In the genomic region with DNA sequence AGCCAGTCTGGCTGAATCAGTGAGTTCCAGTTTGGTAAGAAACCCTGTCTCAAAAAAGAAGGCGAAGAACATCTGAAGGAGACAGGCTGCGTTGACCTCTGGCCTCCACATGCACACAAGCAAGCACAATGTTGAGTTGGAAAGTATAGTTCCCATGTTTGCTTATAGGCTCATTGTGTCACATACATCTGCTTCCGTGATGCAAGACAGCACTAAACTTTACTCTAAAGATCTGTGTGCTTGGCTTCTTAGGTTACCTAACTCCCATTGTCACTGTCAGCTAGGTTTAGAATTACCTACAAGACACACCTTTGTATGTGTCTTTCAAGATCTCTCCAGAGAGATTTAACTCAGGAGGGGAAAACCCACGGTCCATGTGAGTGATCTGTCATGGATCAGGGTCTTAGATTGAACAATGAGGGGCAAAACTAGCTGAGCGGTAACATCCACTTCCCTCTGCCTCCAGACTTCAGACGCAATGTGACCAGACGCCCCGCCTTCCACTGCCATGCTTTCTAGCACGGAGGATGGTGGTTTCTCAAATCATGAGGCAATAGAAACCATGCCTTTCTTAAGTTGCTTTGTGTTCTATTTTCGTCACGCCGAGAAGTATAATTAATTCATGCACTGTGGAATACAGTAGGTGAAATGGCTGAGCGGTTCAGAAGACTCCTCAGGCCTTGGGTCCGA, we compare ENCODE assay signal across 14 mouse cellular contexts.
A peak's percentile ranks its signal among the peaks of the same experiment; 100 is the strongest.
DNase-seq lines count a peak whose midpoint lies in the region; ATAC-seq lines count a peak whose summit lies in the region.
"Had no signal": no experiment of that assay in that cellular context is flagged by ENCODE, and none has a peak within 500 bp of the region (broad histone marks: within the 10 kb centered on the region; RNA-seq: fewer than 3 reads in every experiment).

No protein-coding gene starts in this region.

- no peak overlapping the region for H3K4me2 ChIP-seq in stomach, embryonic 15.5 days
- H3K4me2 ChIP-seq: lung, embryonic 14.5 days had no signal

- no peaks in the 10 kb centered on the region for H3K4me1 ChIP-seq in heart, embryonic 10.5 days
- no peaks in the 10 kb centered on the region for H3K4me1 ChIP-seq in stomach, embryonic 15.5 days

- H3K27me3 ChIP-seq in heart, embryonic 10.5 days (ENCODE audit: insufficient read depth, poor library complexity, severe bottlenecking) = no peaks in the 10 kb centered on the region
- no peaks in the 10 kb centered on the region for H3K27me3 ChIP-seq in stomach, embryonic 15.5 days (replicated peaks)

- H3K9me3 ChIP-seq in heart, embryonic 10.5 days = no peaks in the 10 kb centered on the region
- H3K9me3 ChIP-seq in stomach, embryonic 15.5 days = no peaks in the 10 kb centered on the region

- H3K9ac ChIP-seq in stomach, embryonic 15.5 days = no peak overlapping the region
- H3K9ac ChIP-seq: lung, embryonic 14.5 days had no signal

- no peak overlapping the region for H3K27ac ChIP-seq in heart, embryonic 10.5 days
- H3K27ac ChIP-seq in stomach, embryonic 15.5 days = peak overlapping the region; percentile 12; the same call in 1 of the 2 replicates
- H3K27ac ChIP-seq: gastrocnemius, adult 2 months had no signal

- peak; percentile 16 for DNase-seq in heart, embryonic 10.5 days (ENCODE audit: low spot score)
- no peak for DNase-seq in heart, adult 8-10 months (ENCODE audit: low spot score)
- peak; percentile 40 for DNase-seq in lung, postnatal 36 days
- no peak for DNase-seq in lung, postnatal 14 days
- DNase-seq in thymus, adult 18-20 months = no peak
- DNase-seq in heart, adult 11 months = no peak
- DNase-seq: adrenal gland, postnatal 10 days; cerebellum, adult 11-12 months; gastrocnemius, adult 2 months; right cerebral cortex, postnatal 14 days; thymus, postnatal 36 days had no signal

- peak; percentile 12 to 71; a peak in 1 of 4 replicates for ATAC-seq in hematopoietic stem cell, adult 5-6 weeks (replicated peaks in 1 of 2; ENCODE audit: insufficient read depth in 1 of 2, low FRiP score in 2 of 2, low TSS enrichment in 1 of 2, low read depth in 1 of 2, poor library complexity in 2 of 2, severe bottlenecking in 2 of 2)
- no peak for ATAC-seq in stomach, embryonic 15.5 days (ENCODE audit: insufficient read depth, low FRiP score, low read depth)

- H3K4me3 ChIP-seq in heart, embryonic 10.5 days = no peak overlapping the region
- H3K4me3 ChIP-seq in stomach, embryonic 15.5 days (replicated peaks) = no peak overlapping the region
- H3K4me3 ChIP-seq: gastrocnemius, adult 2 months had no signal

- H3K36me3 ChIP-seq in heart, embryonic 10.5 days = no peaks in the 10 kb centered on the region
- no peaks in the 10 kb centered on the region for H3K36me3 ChIP-seq in stomach, embryonic 15.5 days

- WGBS in heart, embryonic 10.5 days = 86% methylated on average over 14 of the region's 14 CpGs
- 81% methylated on average over 14 of the region's 14 CpGs for WGBS in stomach, embryonic 15.5 days

Comparison
In these comparisons a context has a peak if more than half of its experiments do, and no peak if none do; other contexts are left out.
1. DNase-seq: peak in heart, embryonic 10.5 days (single experiment) and lung, postnatal 36 days (single experiment); none in heart, adult 8-10 months (single experiment), lung, postnatal 14 days (single experiment), thymus, adult 18-20 months (0 of 2) and heart, adult 11 months (single experiment).